Mouse (Mus musculus): ENCODE measurements around the gene Rcc2.
A peak's percentile ranks its signal among the peaks of the same experiment; 100 is the strongest.

The Rcc2 gene

GRCm38 (mm10) chr4:140688044-140688825 is 12.1 kb upstream of the Rcc2 start:
- no peak for DNase-seq

- no peak for DNase-seq
These were observed 11.4 kb upstream of the Rcc2 start for GRCm38 (mm10) chr4:140688826-140689425.

DNA sequence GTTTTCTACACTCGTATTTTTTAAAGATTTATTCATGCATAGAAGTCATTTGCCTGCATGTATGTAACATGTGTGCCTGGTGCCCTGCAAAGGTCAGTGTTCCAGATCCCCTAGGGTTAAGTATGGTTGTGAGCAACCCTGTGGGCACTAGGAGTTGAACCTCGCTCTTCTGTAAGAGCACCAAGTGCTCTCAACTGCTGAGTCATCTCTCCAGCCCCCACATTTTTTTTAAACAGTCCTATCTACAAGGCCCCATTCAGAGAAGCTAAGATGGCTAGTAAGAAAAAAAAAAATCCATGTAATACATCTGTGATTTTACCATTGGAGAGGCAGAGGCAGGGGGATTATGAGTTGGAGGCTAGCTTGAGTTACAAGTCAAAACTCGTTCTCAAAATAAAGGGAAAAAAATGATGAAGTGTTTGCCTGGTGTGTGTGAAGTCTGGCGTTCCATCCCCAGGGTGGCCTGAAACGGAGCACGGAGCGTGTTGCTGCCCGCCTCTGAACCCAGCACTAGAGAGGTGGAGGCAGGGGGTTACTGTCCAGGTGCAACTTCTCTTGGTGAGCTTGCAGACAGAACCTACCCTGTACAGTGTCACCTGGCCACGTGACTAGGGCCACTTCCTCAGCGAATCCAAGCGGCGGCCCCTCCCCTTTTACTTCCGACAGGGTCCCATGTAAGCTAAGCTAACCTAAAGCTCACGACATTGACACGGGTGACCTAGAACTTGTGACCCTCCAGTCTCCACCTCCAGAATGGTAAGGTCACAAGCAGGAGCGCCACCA is 10.3 kb upstream of the Rcc2 start:
- DNase-seq = no peak

- no peak for DNase-seq
These were observed 8.9 kb upstream of the Rcc2 start for GRCm38 (mm10) chr4:140691481-140691880.

GRCm38 (mm10) chr4:140693513-140693912 is 6.8 kb upstream of the Rcc2 start:
- DNase-seq = no peak

DNA sequence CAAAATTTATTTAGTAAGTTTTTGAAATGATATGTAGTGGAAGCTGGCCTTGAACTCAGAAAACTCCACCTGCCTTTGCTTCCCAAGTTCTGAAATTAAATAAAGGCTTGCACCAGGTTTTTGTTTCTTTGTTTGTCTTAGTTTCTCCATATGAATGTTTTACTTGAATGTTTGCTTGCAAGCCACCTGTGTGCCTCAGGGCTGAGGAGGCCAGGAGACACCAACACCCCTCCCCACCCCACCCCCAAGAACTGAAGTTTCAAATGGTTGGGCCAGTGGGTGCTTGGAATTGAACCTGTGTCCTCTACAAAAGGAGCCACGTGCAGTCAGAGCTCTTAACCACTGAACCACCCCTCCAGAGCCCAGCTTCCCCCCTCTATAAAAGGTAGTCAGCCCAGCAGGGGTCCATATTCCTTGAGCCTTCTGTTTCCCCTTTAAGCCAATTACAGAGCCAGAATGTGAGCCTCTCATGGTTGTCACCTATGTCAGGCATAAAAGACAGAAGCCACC is 5.7 kb upstream of the Rcc2 start:
- DNase-seq = no peak

GRCm38 (mm10) chr4:140695146-140695545 is 5.2 kb upstream of the Rcc2 start:
- no peak for DNase-seq

DNA sequence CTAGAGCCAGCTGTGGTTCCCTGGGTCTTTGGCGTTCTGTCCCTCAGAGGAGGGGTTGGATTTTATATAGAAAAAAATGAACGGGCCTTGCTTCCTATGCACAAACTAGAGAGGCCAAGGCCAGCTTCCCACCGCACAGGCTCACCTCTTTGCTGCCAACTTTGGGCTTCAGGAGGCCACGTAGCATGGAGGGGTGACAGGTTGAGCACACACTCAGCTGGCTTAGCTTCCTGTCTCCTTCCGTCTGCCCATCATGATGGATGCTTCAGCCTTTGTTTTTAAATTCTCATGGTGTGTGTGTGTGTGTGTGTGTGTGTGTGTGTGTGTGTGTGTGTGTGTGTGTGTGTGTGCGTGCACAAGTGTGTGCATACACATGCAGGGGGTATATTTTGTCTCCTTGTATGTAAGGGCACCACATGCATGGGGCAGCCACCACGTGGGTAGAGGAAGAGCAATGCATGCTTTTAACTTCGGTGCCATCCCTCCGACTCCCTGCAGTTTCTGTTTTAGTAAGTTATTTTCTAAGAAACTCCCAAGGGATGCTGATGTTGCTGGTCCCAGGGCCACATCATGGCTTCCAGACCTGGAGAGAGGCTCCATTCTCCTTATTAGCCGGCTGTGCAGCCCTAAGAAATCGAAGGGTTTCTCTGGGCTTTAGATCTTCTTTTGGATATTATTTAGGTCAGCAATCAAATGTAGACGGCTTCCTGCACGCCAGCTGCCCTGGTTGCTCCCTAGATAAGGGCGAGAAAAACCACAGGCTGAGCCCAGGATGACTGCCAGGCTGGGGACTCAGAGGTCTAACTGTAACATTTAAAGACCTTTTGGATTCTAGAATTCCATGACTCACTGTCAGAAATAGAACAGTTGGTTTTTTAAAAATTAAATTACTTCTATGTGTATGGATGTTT is 4.4 kb upstream of the Rcc2 start:
- no peak for DNase-seq

DNA sequence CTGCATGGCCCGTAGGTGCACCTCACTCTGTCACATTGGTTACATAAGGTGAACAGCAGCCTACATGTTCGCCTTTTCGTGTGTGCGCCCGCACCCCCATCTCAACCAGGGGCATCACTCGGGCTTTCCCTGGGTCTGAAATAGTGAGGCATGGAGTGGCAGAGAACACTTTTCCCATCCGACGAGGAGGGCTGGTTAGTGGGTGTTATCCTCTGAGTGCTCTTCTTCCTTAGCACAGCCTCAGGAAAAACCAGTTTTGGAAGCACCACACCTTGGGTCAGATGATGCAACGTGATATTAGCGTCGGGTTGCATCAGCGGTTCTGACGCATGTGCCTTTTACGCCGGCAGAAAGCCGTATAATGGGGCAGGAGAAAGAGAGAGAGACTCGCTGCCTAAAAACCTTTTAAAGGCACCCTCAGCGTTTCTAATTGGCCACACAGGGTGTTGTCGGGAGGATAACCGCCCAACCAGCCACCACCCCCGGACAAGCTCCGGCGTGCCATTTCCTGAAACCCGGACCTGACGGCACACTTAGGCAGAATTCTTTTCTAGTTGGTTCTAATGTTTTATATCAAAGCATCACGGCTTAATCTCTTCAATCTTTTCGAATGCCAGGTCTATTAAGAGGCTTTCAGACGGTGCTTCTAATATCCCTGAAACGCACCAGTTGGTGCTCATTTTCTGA is 757 bp upstream of the Rcc2 start:
- peak; percentile 44 to 52 for DNase-seq

DNA sequence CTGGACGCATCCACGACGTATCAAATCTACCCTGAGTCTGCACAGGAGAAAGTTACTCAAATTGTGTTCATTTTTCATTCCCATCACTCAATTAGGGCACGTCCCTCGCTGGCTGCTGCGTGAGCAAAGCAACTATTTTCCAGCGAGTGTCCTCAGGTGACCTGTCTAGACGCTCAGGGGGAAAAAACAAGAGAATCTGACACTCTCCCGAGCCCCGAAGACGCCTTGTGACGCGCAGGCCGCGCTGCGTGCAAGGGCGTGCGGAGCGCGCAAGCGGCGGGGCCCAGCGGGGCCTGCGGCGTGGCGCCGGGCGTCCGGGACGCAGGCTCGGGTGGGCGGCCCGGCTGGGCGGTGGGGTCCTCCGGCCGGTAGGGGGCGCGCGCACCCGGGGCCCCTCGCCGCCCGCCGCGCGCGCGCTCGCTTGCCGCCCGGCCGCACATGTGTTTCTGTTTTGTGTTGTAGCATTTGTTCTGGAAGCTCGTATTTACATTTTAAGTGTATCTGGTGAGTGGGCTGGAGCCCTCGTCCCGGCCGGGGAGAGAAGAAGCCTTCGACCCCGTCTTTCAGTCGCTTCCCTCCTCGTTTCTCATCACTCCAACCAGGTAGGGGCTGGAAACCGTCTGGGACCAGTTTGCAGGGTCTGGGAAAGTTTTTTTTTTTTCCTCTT is 841 bp downstream of the Rcc2 start:
- DNase-seq = peak; percentile 86 to 90

- peak; percentile 41 to 59 for DNase-seq
These were observed 1.6 kb downstream of the Rcc2 start for GRCm38 (mm10) chr4:140701716-140702561.

DNA sequence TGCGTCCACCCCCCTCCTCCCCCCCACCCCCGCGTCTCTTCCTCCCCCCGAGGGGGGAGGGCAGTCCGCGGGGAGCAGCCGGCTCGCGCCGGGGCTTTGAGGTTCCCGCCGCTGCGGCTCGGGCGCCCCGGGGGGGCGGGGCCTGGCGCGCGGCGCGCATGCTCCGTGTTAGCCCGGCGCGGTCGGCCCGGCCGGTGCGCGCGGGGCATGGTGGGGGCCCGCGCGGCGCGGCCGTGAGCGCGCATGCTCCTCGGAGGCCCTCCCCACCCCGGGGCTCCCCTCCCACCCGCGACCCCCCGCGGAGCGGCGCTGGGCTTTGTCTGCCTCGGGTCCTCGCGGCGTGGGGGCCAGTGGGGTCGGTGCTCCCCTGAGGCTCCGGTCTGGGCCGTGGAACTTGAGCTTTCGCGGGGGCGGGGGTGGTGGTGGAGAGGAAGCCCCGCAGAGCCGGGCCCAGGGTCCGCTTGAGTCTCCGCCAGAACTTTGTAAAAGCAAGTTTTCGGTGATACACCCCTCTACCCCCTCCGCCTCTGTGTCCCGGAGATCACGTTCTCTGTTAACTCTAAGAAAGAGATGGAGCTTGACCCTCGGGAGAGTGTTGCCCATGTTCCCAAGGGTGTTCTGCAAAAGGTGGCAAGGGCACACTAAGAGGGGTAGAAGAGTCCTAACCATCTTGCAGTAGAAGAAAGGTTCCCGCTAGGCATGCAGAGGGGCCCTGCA is 2.4 kb downstream of the Rcc2 start:
- peak; percentile 71 to 80 for DNase-seq

DNA sequence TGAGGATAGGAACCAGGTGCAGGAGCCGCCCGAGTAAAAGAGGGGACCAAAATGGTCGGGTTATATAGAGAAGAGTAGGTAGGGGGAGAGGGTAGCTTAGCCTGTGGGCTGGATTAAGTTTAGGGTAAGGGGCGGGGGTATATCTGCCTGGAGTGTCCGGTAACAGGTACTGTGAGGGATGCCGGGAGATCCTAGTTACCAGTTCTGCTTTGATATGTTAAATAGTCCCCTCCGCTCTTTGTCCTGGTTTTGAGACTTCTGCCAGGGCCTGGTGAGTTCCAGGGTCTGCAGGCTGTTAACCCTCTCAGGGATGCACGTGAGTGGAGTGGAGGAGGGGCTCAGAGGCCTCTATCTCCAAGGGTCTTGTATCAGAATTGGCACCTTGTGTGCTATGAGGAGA is 3.3 kb downstream of the Rcc2 start:
- no peak for DNase-seq

GRCm38 (mm10) chr4:140704166-140704565 is 3.8 kb downstream of the Rcc2 start:
- peak in 1 of 2 experiments; percentile 45 for DNase-seq

- no peak for DNase-seq
These were observed 7.3 kb downstream of the Rcc2 start for GRCm38 (mm10) chr4:140707615-140708014.

DNA sequence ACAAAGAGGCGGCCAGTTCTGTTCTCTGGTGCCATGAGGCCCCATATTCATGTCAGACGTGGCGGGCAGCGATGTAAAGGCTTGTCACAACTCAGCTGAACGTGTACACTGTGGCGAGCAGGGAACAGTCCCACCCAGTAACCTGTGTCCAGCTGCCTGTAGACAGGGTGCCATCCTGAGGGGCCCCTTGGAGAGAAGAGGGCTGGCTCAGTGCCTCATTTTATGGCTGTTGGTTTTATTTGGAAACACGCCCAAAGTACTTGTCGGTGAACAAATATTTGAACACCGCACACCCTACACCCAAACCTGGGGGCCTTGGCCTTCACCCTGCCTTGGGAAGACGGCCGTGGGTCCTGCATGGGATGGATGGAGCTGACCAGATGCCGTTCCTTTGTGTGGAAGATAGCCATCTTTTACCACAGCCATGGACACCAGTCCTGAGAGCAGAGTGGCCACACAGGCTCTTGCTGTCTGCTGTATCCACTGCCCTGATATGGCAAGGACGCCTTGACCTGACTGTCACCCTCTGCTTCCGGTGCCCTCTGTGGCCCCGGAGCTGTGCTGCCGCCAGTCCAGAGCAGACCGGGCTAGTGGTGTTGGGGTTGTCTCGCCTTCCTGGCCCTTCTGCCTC is 8.1 kb downstream of the Rcc2 start:
- DNase-seq = no peak

- DNase-seq = no peak
These were observed 8.8 kb downstream of the Rcc2 start for GRCm38 (mm10) chr4:140709111-140709510.

DNA sequence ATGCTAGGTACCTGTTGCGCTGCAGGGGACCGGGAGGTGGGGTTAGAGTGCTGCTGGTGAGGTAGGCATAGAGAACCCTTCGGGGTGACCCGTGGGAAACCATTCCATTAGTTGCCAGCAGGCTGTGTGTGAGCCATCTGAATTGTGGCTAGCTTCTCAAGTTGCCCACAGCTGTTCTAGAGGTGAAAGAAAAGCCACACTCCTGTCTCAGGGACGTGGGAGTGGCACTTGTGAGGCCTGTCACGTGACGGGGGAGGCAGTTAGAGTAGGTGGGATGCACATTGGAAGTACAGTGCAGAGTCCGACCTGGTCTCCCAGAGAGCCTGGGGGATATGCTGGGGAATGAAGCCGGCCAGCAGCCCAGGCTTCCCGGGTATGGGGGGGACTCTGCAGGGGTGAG is 9.3 kb downstream of the Rcc2 start:
- DNase-seq = no peak

- no peak for DNase-seq
These were observed 10.4 kb downstream of the Rcc2 start for GRCm38 (mm10) chr4:140710781-140711180.

Data from cerebellum, postnatal 14 days (tissue).